Mouse (Mus musculus): ENCODE data around the gene Rcbtb2. TPM values are rescaled to one million over a fixed set of nuclear protein-coding genes. Genes with fewer than 3 reads are reported as not detected.
"Not testable (repeated sequence)": the region's sequence is repeated elsewhere in the genome, so short reads cannot be mapped to it uniquely, and the experiment has no call there.

The Rcbtb2 gene
- polyA plus RNA-seq, 1 experiment from 2014 or later: 209 TPM

DNA sequence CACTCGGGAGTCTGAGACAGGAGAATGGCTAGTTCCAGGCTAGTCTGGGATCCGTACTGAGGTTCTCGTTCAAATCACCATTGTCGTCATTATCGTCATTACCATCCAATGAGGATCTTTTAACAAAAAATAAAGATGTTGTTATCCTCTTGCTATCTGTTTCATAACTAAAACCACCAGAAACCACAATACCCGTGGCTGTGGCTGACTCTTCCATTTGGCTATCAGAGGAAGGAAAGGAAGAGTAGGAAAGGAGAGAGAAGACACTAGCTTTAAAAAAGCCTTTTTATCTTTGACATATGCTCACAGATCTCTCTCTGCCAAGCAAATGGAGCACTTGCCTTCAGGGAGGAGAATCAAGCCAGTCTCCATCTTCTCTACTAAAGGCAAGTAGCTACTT, 14.9 kb upstream of the Rcbtb2 start:
- Histone ChIP-seq H3K9ac (replicated peaks; ENCODE audit: low read length) (no peak overlapping the region), H3K4me3 (ENCODE audit: low read depth, low read length) (no peak overlapping the region), H3K9me3 (replicated peaks; ENCODE audit: control insufficient read depth, low read length) (no peaks in the 10 kb centered on the region), H3K4me2 (ENCODE audit: low read depth, low read length) (no peak overlapping the region), H3K36me3 (replicated peaks; ENCODE audit: control insufficient read depth, insufficient read depth, low read depth, low read length) (no peaks in the 10 kb centered on the region), H3K4me1 (ENCODE audit: control insufficient read depth, insufficient read depth, low read length) (no peaks in the 10 kb centered on the region), H3K27ac (replicated peaks; ENCODE audit: low read depth, low read length) (no peak overlapping the region), H3K27me3 (ENCODE audit: control insufficient read depth, insufficient read depth, low read length) (no peaks in the 10 kb centered on the region)
- WGBS: 86% methylated on average over 6 of the region's 6 CpGs
- no peak for ATAC-seq (replicated peaks; ENCODE audit: insufficient number of reproducible peaks, low FRiP score, low TSS enrichment, low read depth)
- no peak for DNase-seq (ENCODE audit: low spot score)

DNA sequence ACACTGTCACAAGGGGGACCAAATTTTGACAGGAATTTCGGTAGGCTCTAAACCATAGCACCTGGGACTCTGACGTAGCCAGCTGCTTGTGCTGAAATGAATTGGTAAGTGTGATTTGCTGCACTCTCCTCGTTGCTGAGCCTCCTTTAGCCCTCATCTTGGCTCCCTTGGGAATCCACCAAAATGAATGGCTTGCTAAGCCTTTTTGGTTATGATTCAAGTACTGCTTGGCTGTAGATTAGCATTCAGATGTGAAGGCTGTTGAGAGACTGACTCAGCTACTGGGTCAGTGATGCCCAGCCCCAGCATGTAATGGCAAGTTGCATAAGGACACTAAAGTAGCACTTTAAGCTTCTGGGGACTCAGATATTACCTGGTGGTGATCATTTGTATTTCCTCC, 12.2 kb upstream of the Rcbtb2 start:
- Histone ChIP-seq H3K9me3 (replicated peaks; ENCODE audit: control insufficient read depth, low read length) (no peaks in the 10 kb centered on the region), H3K27me3 (ENCODE audit: control insufficient read depth, insufficient read depth, low read length) (no peaks in the 10 kb centered on the region), H3K36me3 (replicated peaks; ENCODE audit: control insufficient read depth, insufficient read depth, low read depth, low read length) (no peaks in the 10 kb centered on the region), H3K27ac (replicated peaks; ENCODE audit: low read depth, low read length) (no peak overlapping the region), H3K4me3 (ENCODE audit: low read depth, low read length) (no peak overlapping the region), H3K9ac (replicated peaks; ENCODE audit: low read length) (no peak overlapping the region), H3K4me2 (ENCODE audit: low read depth, low read length) (no peak overlapping the region), H3K4me1 (ENCODE audit: control insufficient read depth, insufficient read depth, low read length) (no peaks in the 10 kb centered on the region)
- ATAC-seq (replicated peaks; ENCODE audit: insufficient number of reproducible peaks, low FRiP score, low TSS enrichment, low read depth): no peak
- DNase-seq (ENCODE audit: low spot score): no peak
- 68% methylated on average over 3 of the region's 3 CpGs for WGBS

DNA sequence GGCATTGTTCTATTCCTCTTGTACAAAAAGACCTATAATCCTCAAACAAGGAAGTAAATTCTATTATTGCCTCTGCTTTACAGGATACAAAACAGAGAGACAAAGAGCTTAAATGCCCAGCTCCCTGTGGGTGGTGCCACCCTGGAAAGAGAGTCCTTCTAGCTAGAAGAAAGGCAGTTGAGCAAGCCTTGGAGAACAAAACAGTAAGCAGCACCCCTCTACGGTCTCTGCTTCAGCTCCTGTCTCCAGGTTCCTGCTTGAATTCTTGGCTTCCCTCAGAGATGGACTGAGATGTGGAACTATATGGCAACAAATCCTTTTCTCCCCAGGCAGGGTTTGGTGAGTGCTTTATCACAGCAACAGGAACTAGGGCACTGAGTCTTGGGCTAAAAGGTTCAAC, 11.7 kb upstream of the Rcbtb2 start:
- Histone ChIP-seq H3K4me3 (ENCODE audit: low read depth, low read length) (no peak overlapping the region), H3K9me3 (replicated peaks; ENCODE audit: control insufficient read depth, low read length) (no peaks in the 10 kb centered on the region), H3K27me3 (ENCODE audit: control insufficient read depth, insufficient read depth, low read length) (no peaks in the 10 kb centered on the region), H3K4me2 (ENCODE audit: low read depth, low read length) (no peak overlapping the region), H3K9ac (replicated peaks; ENCODE audit: low read length) (no peak overlapping the region), H3K27ac (replicated peaks; ENCODE audit: low read depth, low read length) (no peak overlapping the region), H3K4me1 (ENCODE audit: control insufficient read depth, insufficient read depth, low read length) (no peaks in the 10 kb centered on the region), H3K36me3 (replicated peaks; ENCODE audit: control insufficient read depth, insufficient read depth, low read depth, low read length) (no peaks in the 10 kb centered on the region)
- DNase-seq (ENCODE audit: low spot score): no peak
- no peak for ATAC-seq (replicated peaks; ENCODE audit: insufficient number of reproducible peaks, low FRiP score, low TSS enrichment, low read depth)
- 69% methylated on average over 1 of the region's 1 CpGs for WGBS

DNA sequence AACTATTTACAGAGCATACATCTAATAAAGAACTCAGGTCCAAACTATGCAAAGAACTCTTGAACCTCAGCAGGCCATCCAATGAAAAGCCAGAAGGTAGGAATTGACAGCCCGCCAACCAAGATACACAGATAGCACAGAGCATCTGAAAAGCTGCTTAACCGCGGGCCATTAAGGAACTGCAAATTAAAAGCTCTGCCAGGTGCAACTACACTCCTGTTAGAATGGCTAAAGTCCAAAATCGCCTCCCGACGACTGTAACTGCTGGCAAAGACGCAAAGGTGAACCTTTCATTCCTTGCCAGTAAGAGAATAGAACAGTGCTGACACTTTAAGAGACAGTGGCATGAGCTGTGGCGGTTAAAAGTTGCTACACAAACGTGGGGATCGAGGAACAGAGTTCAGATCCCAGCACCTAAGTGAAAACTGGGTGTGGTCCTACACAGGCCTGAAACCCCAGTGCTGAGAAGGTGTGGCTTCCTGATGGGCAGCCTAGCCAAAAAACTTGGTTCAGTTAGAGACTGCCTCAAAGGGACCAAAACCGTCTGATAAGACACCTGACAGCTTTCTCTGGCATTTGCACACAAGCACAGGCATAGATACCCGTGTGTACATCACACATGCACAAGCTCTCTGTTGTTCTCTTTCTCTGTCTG, 10.5 kb upstream of the Rcbtb2 start:
- no peaks in the 10 kb centered on the region for H3K27me3 ChIP-seq (ENCODE audit: control insufficient read depth, insufficient read depth, low read length)
- no peaks in the 10 kb centered on the region for H3K9me3 ChIP-seq (replicated peaks; ENCODE audit: control insufficient read depth, low read length)
- DNase-seq (ENCODE audit: low spot score) (no peak), ATAC-seq (replicated peaks; ENCODE audit: insufficient number of reproducible peaks, low FRiP score, low TSS enrichment, low read depth) (no peak)
- H3K27ac ChIP-seq (replicated peaks; ENCODE audit: low read depth, low read length): no peak overlapping the region
- H3K4me3 ChIP-seq (ENCODE audit: low read depth, low read length): no peak overlapping the region
- H3K4me1 ChIP-seq (ENCODE audit: control insufficient read depth, insufficient read depth, low read length): no peaks in the 10 kb centered on the region
- 76% methylated on average over 12 of the region's 12 CpGs for WGBS
- H3K9ac ChIP-seq (replicated peaks; ENCODE audit: low read length): no peak overlapping the region
- H3K36me3 ChIP-seq (replicated peaks; ENCODE audit: control insufficient read depth, insufficient read depth, low read depth, low read length): no peaks in the 10 kb centered on the region
- H3K4me2 ChIP-seq (ENCODE audit: low read depth, low read length): no peak overlapping the region

DNA sequence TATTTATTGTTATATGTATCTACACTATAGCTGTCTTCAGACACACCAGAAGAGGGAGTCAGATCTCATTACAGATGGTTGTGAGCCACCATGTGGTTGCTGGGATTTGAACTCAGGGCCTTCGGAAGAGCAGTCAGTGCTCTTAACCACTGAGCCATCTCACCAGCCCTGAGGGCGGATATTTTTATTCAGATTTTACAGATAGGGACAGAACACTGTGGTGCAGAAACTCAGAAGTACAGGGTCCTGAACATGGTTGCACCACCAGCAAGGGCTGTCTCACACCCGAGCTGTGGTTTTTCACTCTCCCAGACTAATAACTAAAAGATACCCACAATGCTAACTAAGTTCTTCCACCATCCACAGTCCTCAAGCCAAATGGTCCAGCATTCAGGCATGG, 7.9 kb upstream of the Rcbtb2 start:
- H3K27me3 ChIP-seq (ENCODE audit: control insufficient read depth, insufficient read depth, low read length); H3K36me3 ChIP-seq (replicated peaks; ENCODE audit: control insufficient read depth, insufficient read depth, low read depth, low read length); H3K9ac ChIP-seq (replicated peaks; ENCODE audit: low read length); H3K9me3 ChIP-seq (replicated peaks; ENCODE audit: control insufficient read depth, low read length); H3K4me1 ChIP-seq (ENCODE audit: control insufficient read depth, insufficient read depth, low read length); H3K27ac ChIP-seq (replicated peaks; ENCODE audit: low read depth, low read length); H3K4me2 ChIP-seq (ENCODE audit: low read depth, low read length); H3K4me3 ChIP-seq (ENCODE audit: low read depth, low read length); DNase-seq (ENCODE audit: low spot score); ATAC-seq (replicated peaks; ENCODE audit: insufficient number of reproducible peaks, low FRiP score, low TSS enrichment, low read depth): not testable (repeated sequence)
- WGBS: 84% methylated on average over 3 of the region's 3 CpGs

DNA sequence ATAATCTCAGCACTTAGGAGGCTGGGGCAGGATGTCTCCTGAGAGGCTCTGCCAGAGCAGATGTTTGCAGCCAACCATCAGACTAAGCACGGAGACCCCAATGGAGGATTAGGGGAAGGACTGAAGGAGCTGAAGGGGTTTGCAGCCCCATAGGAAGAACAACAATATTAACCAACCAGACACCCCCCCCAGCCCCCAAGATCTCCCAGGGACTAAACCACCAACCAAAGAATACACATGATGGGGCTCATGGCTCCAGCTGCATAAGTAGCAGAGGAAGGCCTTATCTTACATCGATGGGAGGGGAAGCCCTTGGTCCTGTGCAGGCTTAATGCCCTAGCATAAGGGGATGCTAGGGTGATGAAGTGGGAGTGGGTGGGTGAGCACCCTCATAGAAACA, 6.5 kb upstream of the Rcbtb2 start:
- ATAC-seq (replicated peaks; ENCODE audit: insufficient number of reproducible peaks, low FRiP score, low TSS enrichment, low read depth) (no peak), DNase-seq (ENCODE audit: low spot score) (no peak)
- Histone ChIP-seq H3K4me2 (ENCODE audit: low read depth, low read length) (no peak overlapping the region), H3K36me3 (replicated peaks; ENCODE audit: control insufficient read depth, insufficient read depth, low read depth, low read length) (no peaks in the 10 kb centered on the region), H3K4me1 (ENCODE audit: control insufficient read depth, insufficient read depth, low read length) (no peaks in the 10 kb centered on the region), H3K9me3 (replicated peaks; ENCODE audit: control insufficient read depth, low read length) (no peaks in the 10 kb centered on the region), H3K4me3 (ENCODE audit: low read depth, low read length) (no peak overlapping the region), H3K27ac (replicated peaks; ENCODE audit: low read depth, low read length) (no peak overlapping the region), H3K9ac (replicated peaks; ENCODE audit: low read length) (no peak overlapping the region), H3K27me3 (ENCODE audit: control insufficient read depth, insufficient read depth, low read length) (no peaks in the 10 kb centered on the region)
- 61% methylated on average over 2 of the region's 2 CpGs for WGBS

DNA sequence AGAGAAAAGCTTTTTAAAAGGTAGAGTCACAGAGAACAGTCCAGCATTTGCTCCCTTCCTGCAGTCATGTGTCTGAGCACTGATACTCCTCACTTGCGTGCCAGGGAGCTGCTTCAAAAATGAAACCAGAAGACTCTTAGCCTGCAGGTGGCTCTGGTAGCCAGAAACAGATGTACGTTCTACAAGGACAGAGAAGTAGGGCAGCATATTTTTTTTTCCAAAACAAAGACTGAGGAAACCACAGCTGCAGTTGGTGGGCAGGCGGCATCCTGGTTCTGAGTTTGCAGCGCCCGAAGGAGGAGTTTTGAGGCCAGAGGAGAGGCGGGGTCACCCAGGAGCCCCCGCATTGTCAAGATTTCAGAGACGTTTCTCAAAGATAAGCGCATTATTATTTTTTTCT, 5.9 kb upstream of the Rcbtb2 start:
- DNase-seq (ENCODE audit: low spot score) (peak; percentile 73), ATAC-seq (replicated peaks; ENCODE audit: insufficient number of reproducible peaks, low FRiP score, low TSS enrichment, low read depth) (no peak)
- H3K9me3 ChIP-seq (replicated peaks; ENCODE audit: control insufficient read depth, low read length): no peaks in the 10 kb centered on the region
- no peaks in the 10 kb centered on the region for H3K27me3 ChIP-seq (ENCODE audit: control insufficient read depth, insufficient read depth, low read length)
- H3K4me1 ChIP-seq (ENCODE audit: control insufficient read depth, insufficient read depth, low read length): no peaks in the 10 kb centered on the region
- no peaks in the 10 kb centered on the region for H3K36me3 ChIP-seq (replicated peaks; ENCODE audit: control insufficient read depth, insufficient read depth, low read depth, low read length)
- no peak overlapping the region for H3K27ac ChIP-seq (replicated peaks; ENCODE audit: low read depth, low read length)
- WGBS: 41% methylated on average over 9 of the region's 9 CpGs
- H3K4me3 ChIP-seq (ENCODE audit: low read depth, low read length): no peak overlapping the region
- no peak overlapping the region for H3K4me2 ChIP-seq (ENCODE audit: low read depth, low read length)
- no peak overlapping the region for H3K9ac ChIP-seq (replicated peaks; ENCODE audit: low read length)

DNA sequence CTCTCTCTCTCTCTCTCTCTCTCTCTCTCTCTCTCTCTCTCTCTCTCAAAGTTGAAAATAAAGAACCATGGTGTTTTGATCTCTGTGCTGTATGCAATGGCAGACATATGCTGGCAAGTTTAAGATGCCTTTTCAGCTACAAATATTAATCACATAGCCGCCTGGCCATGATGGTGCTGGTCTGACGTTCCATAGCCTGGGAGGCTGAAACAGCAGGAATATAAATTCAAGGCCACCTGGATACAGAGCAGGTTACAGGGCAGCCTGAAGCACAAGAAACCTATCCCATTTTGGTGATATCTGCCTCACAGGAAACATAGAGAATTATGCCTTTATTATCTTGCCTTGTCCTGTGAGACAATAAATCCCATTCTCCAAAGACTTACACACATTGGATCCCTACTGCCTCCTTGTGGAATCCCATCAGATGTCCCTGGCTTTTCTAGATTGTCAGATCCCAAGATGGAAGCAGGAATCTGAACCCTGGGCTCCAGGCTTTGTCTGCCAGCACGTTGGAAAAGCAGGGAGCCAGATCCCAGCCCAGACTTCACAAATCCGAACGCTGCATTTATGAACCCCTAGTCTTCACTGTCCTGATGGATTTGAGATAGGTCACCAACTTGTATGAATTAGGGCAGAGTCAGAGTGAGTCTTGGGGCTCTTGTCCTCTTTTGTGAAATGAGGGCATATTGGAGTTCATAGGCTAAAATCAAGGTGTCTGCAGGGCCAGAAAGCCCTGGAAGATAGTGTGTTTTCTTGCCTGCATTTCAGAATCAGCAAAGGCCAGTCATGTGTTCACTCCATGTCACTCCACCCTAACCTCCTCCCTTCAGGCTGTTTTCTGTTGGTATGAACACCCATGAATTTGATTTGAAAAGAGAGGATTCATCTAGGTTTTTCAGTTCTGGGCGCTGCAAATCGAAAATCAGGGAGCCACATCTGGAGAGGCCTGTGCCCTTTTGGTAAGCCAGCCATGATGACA, 5.1 kb upstream of the Rcbtb2 start:
- Histone ChIP-seq H3K27me3 (ENCODE audit: control insufficient read depth, insufficient read depth, low read length) (no peaks in the 10 kb centered on the region), H3K4me1 (ENCODE audit: control insufficient read depth, insufficient read depth, low read length) (no peaks in the 10 kb centered on the region), H3K9ac (replicated peaks; ENCODE audit: low read length) (no peak overlapping the region), H3K27ac (replicated peaks; ENCODE audit: low read depth, low read length) (no peak overlapping the region), H3K9me3 (replicated peaks; ENCODE audit: control insufficient read depth, low read length) (no peaks in the 10 kb centered on the region), H3K4me3 (ENCODE audit: low read depth, low read length) (no peak overlapping the region), H3K4me2 (ENCODE audit: low read depth, low read length) (no peak overlapping the region), H3K36me3 (replicated peaks; ENCODE audit: control insufficient read depth, insufficient read depth, low read depth, low read length) (no peaks in the 10 kb centered on the region)
- DNase-seq (ENCODE audit: low spot score) (no peak), ATAC-seq (replicated peaks; ENCODE audit: insufficient number of reproducible peaks, low FRiP score, low TSS enrichment, low read depth) (no peak)
- 76% methylated on average over 7 of the region's 7 CpGs for WGBS

Measured in embryonic facial prominence, embryonic 11.5 days (tissue).